Mouse (Mus musculus) adipocyte (in vitro differentiated cells): Measurements from ENCODE around the gene Cnot4.

Source experiments
- DNase-seq: peaks from one replicate; pipeline ENCODE4 v3.0.0-alpha.2; 2016; ENCODE audit warnings: low spot score

Cnot4 gene

GRCm38 (mm10) chr6:35033341-35033740, 100.2 kb downstream of the Cnot4 start:
- DNase-seq = no peak

- no peak for DNase-seq
Observed at GRCm38 (mm10) chr6:35032704-35033103, 100.8 kb downstream of the Cnot4 start.

- no peak for DNase-seq
Observed at GRCm38 (mm10) chr6:35030811-35031210, 102.7 kb downstream of the Cnot4 start.

GRCm38 (mm10) chr6:35030226-35030625, 103.3 kb downstream of the Cnot4 start:
- DNase-seq = no peak

GRCm38 (mm10) chr6:35028023-35028422, 105.5 kb downstream of the Cnot4 start:
- DNase-seq = no peak

- DNase-seq = no peak
Observed at GRCm38 (mm10) chr6:35027257-35027656, 106.3 kb downstream of the Cnot4 start.

GRCm38 (mm10) chr6:35016624-35017023, 116.9 kb downstream of the Cnot4 start:
- DNase-seq = no peak

GRCm38 (mm10) chr6:35011953-35012352, 121.6 kb downstream of the Cnot4 start:
- DNase-seq = no peak

GRCm38 (mm10) chr6:35010705-35011104, 122.8 kb downstream of the Cnot4 start:
- DNase-seq = no peak

GRCm38 (mm10) chr6:35002261-35002669, 131.3 kb downstream of the Cnot4 start:
- no peak for DNase-seq

GRCm38 (mm10) chr6:34999101-34999500, 134.4 kb downstream of the Cnot4 start:
- peak; percentile 68 for DNase-seq

GRCm38 (mm10) chr6:34996496-34996895, 137.0 kb downstream of the Cnot4 start:
- no peak for DNase-seq

- peak; percentile 93 for DNase-seq
Observed at GRCm38 (mm10) chr6:34995265-34995681, 138.3 kb downstream of the Cnot4 start.

- no peak for DNase-seq
Observed at GRCm38 (mm10) chr6:34994692-34995091, 138.8 kb downstream of the Cnot4 start.

- no peak for DNase-seq
Observed at GRCm38 (mm10) chr6:34989263-34989662, 144.3 kb downstream of the Cnot4 start.

- DNase-seq = no peak
Observed at GRCm38 (mm10) chr6:34988081-34988761, 145.3 kb downstream of the Cnot4 start, which contains the start of gene Slc23a4. Gene Slc23a4 (minus strand): TSS chr6:34988404.

GRCm38 (mm10) chr6:34987085-34987645, 146.4 kb downstream of the Cnot4 start:
- DNase-seq = no peak

- no peak for DNase-seq
Observed at GRCm38 (mm10) chr6:34980661-34981060, 152.9 kb downstream of the Cnot4 start.

GRCm38 (mm10) chr6:34979291-34979690, 154.2 kb downstream of the Cnot4 start:
- DNase-seq = no peak
